Mouse (Mus musculus): ENCODE measurements at regions not wholly inside any gene's neighbourhood (a gene's known extent, or its start where the extent isn't known, plus 50 kb on each side); places are given as distances from the start of the nearest gene placed in this dataset.

DNA sequence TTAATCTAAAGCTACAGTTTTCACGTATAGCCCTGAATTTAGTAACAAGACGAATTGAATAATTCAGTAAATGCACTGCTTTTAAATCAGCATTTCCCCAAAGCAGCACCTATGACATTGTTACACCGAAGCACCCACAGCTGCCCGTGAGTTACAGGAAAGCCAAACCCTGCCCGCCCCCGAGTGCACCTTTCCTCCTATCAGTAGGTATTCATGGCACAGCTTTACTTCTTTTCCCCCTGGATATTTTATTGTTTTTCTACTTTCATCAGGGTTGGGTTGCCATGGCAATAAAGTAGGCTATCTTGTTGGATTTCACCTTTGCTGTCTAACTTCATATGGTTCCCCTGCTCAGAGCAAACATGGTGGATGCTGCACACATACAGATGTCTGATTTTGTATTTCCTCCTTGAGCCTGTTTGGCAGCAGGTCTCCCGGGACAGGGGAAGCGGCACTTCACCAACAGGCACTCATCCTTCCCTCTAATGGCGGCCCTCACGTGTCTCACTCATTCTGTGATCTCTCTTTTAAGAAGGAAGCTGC lies 273.5 kb downstream of the Amy2a5 start:
- no peak for DNase-seq (ENCODE audit: low spot score)

DNA sequence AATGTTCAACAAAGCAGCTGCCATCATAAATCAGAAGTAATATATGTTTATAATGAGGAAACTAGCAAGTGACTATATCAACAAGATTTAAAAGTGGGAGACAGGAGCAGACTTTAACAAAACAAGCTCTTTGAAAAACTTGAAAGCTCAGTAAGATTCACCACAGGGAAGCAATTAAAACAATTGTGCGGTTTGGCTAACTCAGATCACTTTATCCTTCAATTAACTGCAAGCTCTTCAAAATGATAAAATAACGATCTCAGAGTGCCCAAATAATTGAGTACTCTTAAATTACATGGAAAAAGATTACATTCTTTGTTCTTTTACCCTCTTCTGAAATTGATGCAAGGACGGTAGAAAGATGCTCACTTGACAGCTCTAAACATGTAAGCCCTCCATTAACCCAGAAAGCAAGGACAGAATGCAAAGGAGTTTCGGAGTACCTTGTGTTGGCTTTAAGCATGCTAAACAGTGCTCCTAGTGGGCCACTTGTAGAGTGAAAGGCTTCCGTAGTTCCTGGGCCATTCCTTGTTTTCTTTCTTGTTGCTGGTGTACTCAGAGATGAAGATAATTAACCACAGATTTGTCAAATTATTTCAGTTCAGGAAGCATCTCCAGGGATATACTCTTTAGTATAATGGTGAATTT lies 305.1 kb downstream of the Amy2a5 start:
- DNase-seq (ENCODE audit: low spot score) = no peak

DNA sequence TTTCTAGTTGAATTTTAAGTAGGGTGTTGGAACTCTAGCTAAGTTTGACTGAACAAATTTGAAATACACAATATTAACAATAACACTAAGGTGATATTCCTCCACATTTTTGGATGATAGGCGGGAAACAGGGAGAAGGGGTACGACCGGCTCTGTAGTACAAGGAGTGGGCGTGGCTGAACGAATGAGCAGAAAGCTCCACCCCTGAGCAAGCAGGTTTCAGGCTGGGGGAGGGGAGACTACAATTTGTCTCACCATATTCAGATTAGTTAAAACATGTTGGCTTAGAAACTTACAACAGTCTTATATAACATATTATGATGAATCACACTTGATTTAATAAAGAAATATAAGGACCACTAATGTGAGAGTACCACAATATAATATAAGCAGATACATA lies 306.4 kb downstream of the Amy2a5 start:
- DNase-seq (ENCODE audit: low spot score) = no peak

DNA sequence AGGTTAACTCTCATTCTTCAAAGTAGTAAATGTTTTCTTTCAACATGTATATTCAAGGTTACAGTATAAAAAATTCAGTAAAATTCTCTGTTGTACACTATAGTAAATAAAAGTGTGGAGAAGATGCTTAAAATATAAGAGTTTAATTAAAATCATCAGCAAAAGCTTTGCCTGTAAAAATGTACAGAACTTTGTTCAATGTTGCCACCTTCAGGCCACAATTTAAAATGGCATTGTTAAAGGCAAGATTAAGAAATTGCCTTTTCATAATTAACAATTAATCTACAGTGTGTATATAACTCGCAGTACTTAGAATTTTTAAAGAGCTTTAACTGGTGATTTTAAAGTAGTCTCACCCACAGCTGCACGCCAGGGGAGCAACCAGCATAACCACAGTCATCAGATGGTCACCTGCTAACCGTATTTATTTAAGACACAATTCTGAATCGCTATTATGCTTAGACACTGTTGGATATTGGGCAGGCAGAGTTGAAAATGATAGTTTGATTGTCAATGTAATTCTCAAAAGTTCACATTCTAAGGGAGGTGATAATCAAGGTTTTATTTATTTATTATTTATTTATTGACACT lies 316.5 kb downstream of the Amy2a5 start:
- peak; percentile 4 for DNase-seq (ENCODE audit: low spot score)
